In genomic region chr10:119475166-119475565, GRCm38 (mm10) we compare ENCODE assay signal across 25 mouse cellular contexts. TPM values are rescaled to one million over a fixed set of nuclear protein-coding genes. Genes with fewer than 3 reads are reported as not detected.
DNase-seq lines count a peak whose midpoint lies in the region; ATAC-seq and TF ChIP-seq lines count a peak whose summit lies in the region.
"Had no signal": no experiment of that assay in that cellular context is flagged by ENCODE, and none has a peak within 500 bp of the region (broad histone marks: within the 10 kb centered on the region; RNA-seq: fewer than 3 reads in every experiment).

No protein-coding gene starts in this region.

- intact Hi-C loops in heart, postnatal 14 days (cut with DNase I) = no loop called here
- intact Hi-C loops in heart, adult 2 months (cut with DNase I) = no loop called here

- no peak overlapping the region for H3K4me3 ChIP-seq in heart, embryonic 12.5 days
- H3K4me3 ChIP-seq in heart, adult 2 months = no peak overlapping the region
- H3K4me3 ChIP-seq in kidney, embryonic 16.5 days (ENCODE audit: low read length) = no peak overlapping the region
- no peak overlapping the region for H3K4me3 ChIP-seq in lung, postnatal 0 days (ENCODE audit: low read depth, low read length)
- H3K4me3 ChIP-seq: embryonic facial prominence, embryonic 10.5 days; embryonic facial prominence, embryonic 12.5 days; forebrain, embryonic 13.5 days had no signal

- peak; percentile 70 for DNase-seq in heart, adult 11 months
- DNase-seq in heart, postnatal 14 days = no peak
- no peak for DNase-seq in heart, adult 2 months
- DNase-seq in kidney, postnatal 10 days = no peak
- no peak for DNase-seq in lung, postnatal 0 days (ENCODE audit: low spot score)
- no peak for DNase-seq in lung, postnatal 4 days
- DNase-seq: adrenal gland, adult 8-10 months; adrenal gland, postnatal 14 days; adrenal gland, postnatal 36 days; B cell, adult 2 months; cerebellum, adult 11-12 months; cerebellum, adult 2 months; cerebellum, adult 9-10 months; cerebellum, postnatal 10 days; cerebellum, postnatal 25 days had no signal

- no peaks in the 10 kb centered on the region for H3K27me3 ChIP-seq in heart, embryonic 12.5 days (replicated peaks)
- no peaks in the 10 kb centered on the region for H3K27me3 ChIP-seq in heart, adult 2 months (ENCODE audit: control insufficient read depth, insufficient read depth, low read length)
- no peaks in the 10 kb centered on the region for H3K27me3 ChIP-seq in kidney, embryonic 16.5 days (ENCODE audit: insufficient read depth, low read length)
- H3K27me3 ChIP-seq in lung, postnatal 0 days (replicated peaks; ENCODE audit: insufficient read depth, low read length) = no peaks in the 10 kb centered on the region
- H3K27me3 ChIP-seq: CH12.LX; embryonic facial prominence, embryonic 12.5 days; forebrain, embryonic 13.5 days; Patski had no signal

- 0 out of 2 replicates have a peak, but pooled peaks have one; percentile 25 for ATAC-seq in heart, embryonic 12.5 days (ENCODE audit: insufficient number of reproducible peaks, low FRiP score)
- ATAC-seq in kidney, embryonic 16.5 days (ENCODE audit: low FRiP score, low TSS enrichment) = no peak
- ATAC-seq in lung, postnatal 0 days = 0 out of 2 replicates have a peak, but pooled peaks have one; percentile 25
- ATAC-seq: activated CD4-positive, CD25-positive, alpha-beta regulatory T cell, adult 4 months; CD4-positive, CD25-positive, alpha-beta regulatory T cell, adult 4 months; forebrain, embryonic 13.5 days; Patski had no signal

- no peak for TF ChIP-seq POLR2A in heart, adult 2 months (IDR thresholded peaks at IDR 0.05; ENCODE audit: insufficient read depth, low read depth, low read length)

- H3K9me3 ChIP-seq in heart, embryonic 12.5 days (replicated peaks) = peaks cover 9% of the 10 kb centered on the region; the same call in 1 of the 2 replicates
- H3K9me3 ChIP-seq in kidney, embryonic 16.5 days (ENCODE audit: low read length) = no peaks in the 10 kb centered on the region
- H3K9me3 ChIP-seq in lung, postnatal 0 days (ENCODE audit: low read length) = no peaks in the 10 kb centered on the region
- H3K9me3 ChIP-seq: embryonic facial prominence, embryonic 10.5 days; embryonic facial prominence, embryonic 12.5 days; forebrain, embryonic 13.5 days had no signal

- TF ChIP-seq EP300 in heart, adult 2 months (IDR thresholded peaks at IDR 0.05; ENCODE audit: insufficient read depth, low read depth, low read length) = no peak
- no peak for TF ChIP-seq EP300 in lung, postnatal 0 days (IDR thresholded peaks at IDR 0.05)

- no peaks in the 10 kb centered on the region for H3K79me2 ChIP-seq in heart, adult 2 months (replicated peaks; ENCODE audit: control insufficient read depth, insufficient read depth, low read length)

- 58% methylated on average over 9 of the region's 9 CpGs for WGBS in heart, embryonic 12.5 days
- WGBS in heart, adult 2 months = 41% methylated on average over 9 of the region's 9 CpGs
- WGBS in kidney, embryonic 16.5 days = 53% methylated on average over 9 of the region's 9 CpGs
- WGBS in lung, postnatal 0 days = 52% methylated on average over 9 of the region's 9 CpGs

- no peaks in the 10 kb centered on the region for H3K36me3 ChIP-seq in heart, embryonic 12.5 days
- no peaks in the 10 kb centered on the region for H3K36me3 ChIP-seq in heart, adult 2 months (ENCODE audit: control insufficient read depth, insufficient read depth, low read length)
- no peaks in the 10 kb centered on the region for H3K36me3 ChIP-seq in kidney, embryonic 16.5 days (ENCODE audit: insufficient read depth, low read length)
- H3K36me3 ChIP-seq in lung, postnatal 0 days (ENCODE audit: insufficient read depth, low read length) = no peaks in the 10 kb centered on the region
- H3K36me3 ChIP-seq: embryonic facial prominence, embryonic 10.5 days; embryonic facial prominence, embryonic 12.5 days; G1E had no signal

- H3K9ac ChIP-seq in heart, embryonic 12.5 days = no peak overlapping the region
- H3K9ac ChIP-seq in heart, adult 2 months (ENCODE audit: low read depth, low read length) = no peak overlapping the region
- H3K9ac ChIP-seq in kidney, embryonic 16.5 days (replicated peaks; ENCODE audit: low read length) = no peak overlapping the region
- H3K9ac ChIP-seq in lung, postnatal 0 days (replicated peaks; ENCODE audit: low read depth) = no peak overlapping the region
- H3K9ac ChIP-seq: embryonic facial prominence, embryonic 12.5 days; forebrain, embryonic 13.5 days had no signal

- no peak overlapping the region for H3K4me2 ChIP-seq in heart, embryonic 12.5 days
- H3K4me2 ChIP-seq in kidney, embryonic 16.5 days (replicated peaks; ENCODE audit: low read depth, low read length) = 0 out of 2 replicates have a peak overlapping the region, but pooled peaks have one; percentile 2
- H3K4me2 ChIP-seq in lung, postnatal 0 days (replicated peaks; ENCODE audit: low read depth, low read length) = no peak overlapping the region
- H3K4me2 ChIP-seq: embryonic facial prominence, embryonic 12.5 days; forebrain, embryonic 13.5 days had no signal

- no peak for TF ChIP-seq CTCF in heart, adult 2 months (IDR thresholded peaks at IDR 0.05)
- no peak for TF ChIP-seq CTCF in lung, postnatal 0 days (IDR thresholded peaks at IDR 0.05)

- H3K27ac ChIP-seq in heart, embryonic 12.5 days (ENCODE audit: poor library complexity, severe bottlenecking) = peak overlapping the region; percentile 47; the same call in 1 of the 2 replicates
- H3K27ac ChIP-seq in heart, adult 2 months = no peak overlapping the region
- H3K27ac ChIP-seq in kidney, embryonic 16.5 days (ENCODE audit: low read length) = no peak overlapping the region
- H3K27ac ChIP-seq in lung, postnatal 0 days (ENCODE audit: low read length) = no peak overlapping the region
- H3K27ac ChIP-seq: embryonic facial prominence, embryonic 10.5 days; embryonic facial prominence, embryonic 12.5 days; forebrain, embryonic 13.5 days had no signal

- peaks cover 15% of the 10 kb centered on the region for H3K4me1 ChIP-seq in heart, embryonic 12.5 days (replicated peaks)
- H3K4me1 ChIP-seq in heart, adult 2 months (ENCODE audit: control insufficient read depth, insufficient read depth, low read length) = no peaks in the 10 kb centered on the region
- H3K4me1 ChIP-seq in kidney, embryonic 16.5 days (ENCODE audit: insufficient read depth, low read length) = no peaks in the 10 kb centered on the region
- H3K4me1 ChIP-seq in lung, postnatal 0 days (ENCODE audit: insufficient read depth, low read depth, low read length) = no peaks in the 10 kb centered on the region
- H3K4me1 ChIP-seq: embryonic facial prominence, embryonic 12.5 days; forebrain, embryonic 13.5 days had no signal

RNA-seq across cellular contexts. Expression of gene Grip1, which starts 21.5 kb away (rescaled TPM):
- total RNA-seq in heart, postnatal 14 days (2021) = under 1 TPM; 0.61 to 0.86 TPM
- polyA plus RNA-seq in heart, embryonic 12.5 days (2016; fragmentation: Nextera tagmentation; extraction: Ambion mirVana) = 3.1 and 3.9 TPM in 2 replicates
- under 1 TPM; 0.42 to 0.45 TPM for total RNA-seq in heart, adult 2 months (2021)
- 0.29 and 0.31 TPM in 2 replicates for polyA plus RNA-seq in heart, adult 2 months (2012; rRNA removed)
- 3.3 and 3.5 TPM in 2 replicates for polyA plus RNA-seq in kidney, embryonic 16.5 days (2015; fragmentation: Nextera tagmentation; extraction: Ambion mirVana)
- 0.87 and 1.2 TPM in 2 replicates for polyA plus RNA-seq in lung, postnatal 0 days (2015; fragmentation: Nextera tagmentation; extraction: Ambion mirVana)
- polyA plus RNA-seq: CD4-positive, CD25-positive, alpha-beta regulatory T cell, adult 4 months; G1E had no signal
